Comparison of ENCODE assay signal across 10 mouse cellular contexts in genomic region chr14:21992321-21992885, GRCm38 (mm10). TPM values are rescaled to one million over a fixed set of nuclear protein-coding genes. Genes with fewer than 3 reads are reported as not detected.
A peak's percentile ranks its signal among the peaks of the same experiment; 100 is the strongest.
DNase-seq lines count a peak whose midpoint lies in the region; ATAC-seq lines count a peak whose summit lies in the region.
"Had no signal": no experiment of that assay in that cellular context is flagged by ENCODE, and none has a peak within 500 bp of the region (broad histone marks: within the 10 kb centered on the region; RNA-seq: fewer than 3 reads in every experiment).

No protein-coding gene starts in this region.

- H3K9me3 ChIP-seq in lung, embryonic 16.5 days (ENCODE audit: control insufficient read depth, low read length), result no peaks in the 10 kb centered on the region
- no peaks in the 10 kb centered on the region for H3K9me3 ChIP-seq in hindbrain, embryonic 12.5 days (replicated peaks)
- no peaks in the 10 kb centered on the region for H3K9me3 ChIP-seq in stomach, embryonic 14.5 days (ENCODE audit: control insufficient read depth, low read depth, low read length)
- H3K9me3 ChIP-seq: liver, embryonic 12.5 days had no signal

- no peaks in the 10 kb centered on the region for H3K27me3 ChIP-seq in lung, embryonic 16.5 days (ENCODE audit: control insufficient read depth, insufficient read depth, low read depth, low read length)
- H3K27me3 ChIP-seq in hindbrain, embryonic 12.5 days, result peaks cover 45% of the 10 kb centered on the region
- H3K27me3 ChIP-seq in stomach, embryonic 14.5 days (ENCODE audit: control insufficient read depth, insufficient read depth, low read length), result no peaks in the 10 kb centered on the region

- peaks cover 13% of the 10 kb centered on the region for H3K4me1 ChIP-seq in lung, embryonic 16.5 days (replicated peaks; ENCODE audit: control insufficient read depth, insufficient read depth, low read length)
- peaks cover 48% of the 10 kb centered on the region for H3K4me1 ChIP-seq in hindbrain, embryonic 12.5 days
- peaks cover 17% of the 10 kb centered on the region; the same call in 1 of the 2 replicates for H3K4me1 ChIP-seq in stomach, embryonic 14.5 days (ENCODE audit: control insufficient read depth, insufficient read depth, low read length)

- WGBS in lung, embryonic 16.5 days, result 74% methylated on average over 4 of the region's 4 CpGs
- 30% methylated on average over 4 of the region's 4 CpGs for WGBS in hindbrain, embryonic 12.5 days
- 73% methylated on average over 4 of the region's 4 CpGs for WGBS in stomach, embryonic 14.5 days

- H3K36me3 ChIP-seq in lung, embryonic 16.5 days (ENCODE audit: control insufficient read depth, insufficient read depth, low read length), result no peaks in the 10 kb centered on the region
- no peaks in the 10 kb centered on the region for H3K36me3 ChIP-seq in hindbrain, embryonic 12.5 days
- H3K36me3 ChIP-seq in stomach, embryonic 14.5 days (ENCODE audit: control insufficient read depth, insufficient read depth, low read length), result no peaks in the 10 kb centered on the region
- H3K36me3 ChIP-seq: liver, embryonic 12.5 days had no signal

- intact Hi-C loops in left cerebral cortex, postnatal 25 days (cut with DNase I), result loop anchor here (5.0 kb wide), 1 partner anchor 45 kb away; no protein-coding TSS in a partner anchor

- DNase-seq in lung, postnatal 36 days, result no peak
- DNase-seq in kidney, postnatal 36 days, result peak; percentile 23 to 40
- no peak for DNase-seq in thymus, postnatal 0 days (ENCODE audit: low spot score)
- DNase-seq in spleen, adult 12 weeks (ENCODE audit: low spot score), result no peak
- no peak for DNase-seq in left cerebral cortex, postnatal 25 days (ENCODE audit: low spot score in 2 of 2)
- DNase-seq: right cerebral cortex, adult 18-20 months had no signal

- H3K4me2 ChIP-seq in lung, embryonic 16.5 days (ENCODE audit: low read depth, low read length), result peak overlapping the region; percentile 80; the same call in 1 of the 2 replicates
- H3K4me2 ChIP-seq in hindbrain, embryonic 12.5 days (replicated peaks), result peak overlapping the region; percentile 76
- H3K4me2 ChIP-seq in stomach, embryonic 14.5 days (replicated peaks; ENCODE audit: low read depth, low read length), result peak overlapping the region; percentile 91
- H3K4me2 ChIP-seq: liver, embryonic 12.5 days had no signal

- H3K27ac ChIP-seq in lung, embryonic 16.5 days (ENCODE audit: low read length), result no peak overlapping the region
- no peak overlapping the region for H3K27ac ChIP-seq in hindbrain, embryonic 12.5 days
- no peak overlapping the region for H3K27ac ChIP-seq in stomach, embryonic 14.5 days (ENCODE audit: low read length)
- H3K27ac ChIP-seq: liver, embryonic 12.5 days had no signal

- no peak overlapping the region for H3K4me3 ChIP-seq in lung, embryonic 16.5 days (ENCODE audit: low read length)
- H3K4me3 ChIP-seq in hindbrain, embryonic 12.5 days, result peak overlapping the region; percentile 83; the same call in 1 of the 2 replicates
- 0 out of 2 replicates have a peak overlapping the region, but pooled peaks have one; percentile 97 for H3K4me3 ChIP-seq in stomach, embryonic 14.5 days (ENCODE audit: low read depth, low read length)
- H3K4me3 ChIP-seq: liver, embryonic 12.5 days had no signal

- ATAC-seq in lung, embryonic 16.5 days (ENCODE audit: low read depth), result no peak
- ATAC-seq in hindbrain, embryonic 12.5 days (ENCODE audit: low FRiP score), result no peak
- no peak for ATAC-seq in stomach, embryonic 14.5 days (ENCODE audit: insufficient number of reproducible peaks, insufficient read depth, low FRiP score, low read depth)
- ATAC-seq: liver, embryonic 12.5 days had no signal

- H3K9ac ChIP-seq in lung, embryonic 16.5 days (ENCODE audit: low read length), result no peak overlapping the region
- H3K9ac ChIP-seq in hindbrain, embryonic 12.5 days, result peak overlapping the region; percentile 41
- H3K9ac ChIP-seq in stomach, embryonic 14.5 days (replicated peaks; ENCODE audit: low read depth, low read length), result no peak overlapping the region; the same call in 1 of the 2 replicates
- H3K9ac ChIP-seq: liver, embryonic 12.5 days had no signal

RNA-seq across cellular contexts. Expression of gene Zfp503, which starts 3.0 kb away (rescaled TPM):
- 14.2 and 17.1 TPM in 2 replicates for polyA plus RNA-seq in lung, embryonic 16.5 days (2015; fragmentation: Nextera tagmentation; extraction: Ambion mirVana)
- polyA plus RNA-seq in hindbrain, embryonic 12.5 days (2016; fragmentation: Nextera tagmentation; extraction: Ambion mirVana), result 39.0 and 45.6 TPM in 2 replicates
- polyA plus RNA-seq in stomach, embryonic 14.5 days (2014; fragmentation: Nextera tagmentation; extraction: Ambion mirVana), result 15.2 and 17.0 TPM in 2 replicates
- 3.0 and 3.2 TPM in 2 replicates for polyA plus RNA-seq in thymus, postnatal 0 days (2015; fragmentation: Nextera tagmentation; extraction: Ambion mirVana)
- 1 to 10 TPM; 2.2 to 4.8 TPM for total RNA-seq in left cerebral cortex, postnatal 25 days (2021)

RNA-seq across cellular contexts. Expression of gene Lrmda, which starts 27.1 kb away (rescaled TPM):
- 1.2 and 1.3 TPM in 2 replicates for polyA plus RNA-seq in lung, embryonic 16.5 days (2015; fragmentation: Nextera tagmentation; extraction: Ambion mirVana)
- 0.53 and 0.83 TPM in 2 replicates for polyA plus RNA-seq in hindbrain, embryonic 12.5 days (2016; fragmentation: Nextera tagmentation; extraction: Ambion mirVana)
- polyA plus RNA-seq in stomach, embryonic 14.5 days (2014; fragmentation: Nextera tagmentation; extraction: Ambion mirVana), result 0.46 and 1.1 TPM in 2 replicates
- polyA plus RNA-seq in thymus, postnatal 0 days (2015; fragmentation: Nextera tagmentation; extraction: Ambion mirVana), result 0.21 and 0.32 TPM in 2 replicates
- under 1 TPM; 0.48 to 0.76 TPM for total RNA-seq in left cerebral cortex, postnatal 25 days (2021)

Comparison
In these comparisons a context has a peak if more than half of its experiments do, and no peak if none do; other contexts are left out.
1. DNase-seq: peak in kidney, postnatal 36 days (2 of 2); none in lung, postnatal 36 days (single experiment), thymus, postnatal 0 days (single experiment), spleen, adult 12 weeks (single experiment) and left cerebral cortex, postnatal 25 days (0 of 2).
2. Peak in every context shown above with its lines, with median percentiles within 50 percentile points of each other: H3K4me2 ChIP-seq.